Mouse (Mus musculus) intestine, embryonic 16.5 days (tissue): ENCODE measurements around the gene Sik1. TPM values are rescaled to one million over a fixed set of nuclear protein-coding genes. Genes with fewer than 3 reads are reported as not detected.
"Not testable (repeated sequence)": the region's sequence is repeated elsewhere in the genome, so short reads cannot be mapped to it uniquely, and the experiment has no call there.

Source experiments
- ATAC-seq: fragments of 200-750 bp; cut with Nextera tagmentation; 2 replicates; pipeline ENCODE4 v1.8.0; 2017; ENCODE audit warnings: moderate TSS enrichment, moderate library complexity
- H3K27ac ChIP-seq: fragments of 300-500 bp; sonication (generic); 2 replicates; pipeline ENCODE4 v1.5.1; 2014; ENCODE audit warnings: mild to moderate bottlenecking, low read length
- H3K27me3 ChIP-seq: fragments of 300-500 bp; sonication (generic); replicated peaks from 2 replicates; pipeline ENCODE4 v1.6.1; 2014; ENCODE audit warnings: low read length, control low read depth, mixed read lengths; ENCODE audit not compliant: control insufficient read depth, insufficient read depth
- H3K36me3 ChIP-seq: fragments of 300-500 bp; sonication (generic); 2 replicates; pipeline ENCODE4 v1.6.1; 2014; ENCODE audit warnings: low read length, control low read depth; ENCODE audit not compliant: control insufficient read depth, insufficient read depth
- H3K4me1 ChIP-seq: fragments of 300-500 bp; sonication (generic); 2 replicates; pipeline ENCODE4 v1.6.1; 2014; ENCODE audit warnings: low read length, control low read depth, mixed read lengths; ENCODE audit not compliant: control insufficient read depth, insufficient read depth
- H3K4me2 ChIP-seq: fragments of 300-500 bp; sonication (generic); 2 replicates; pipeline ENCODE4 v1.6.1; 2014; ENCODE audit warnings: low read depth, low read length, control low read depth
- H3K4me3 ChIP-seq: fragments of 300-500 bp; sonication (generic); 2 replicates; pipeline ENCODE4 v1.5.1; 2014; ENCODE audit warnings: mild to moderate bottlenecking, low read length
- H3K9ac ChIP-seq: fragments of 300-500 bp; sonication (generic); 2 replicates; pipeline ENCODE4 v1.6.1; 2014; ENCODE audit warnings: low read depth, low read length
- H3K9me3 ChIP-seq: fragments of 300-500 bp; sonication (generic); 2 replicates; pipeline ENCODE4 v1.6.1; 2016; ENCODE audit warnings: low read length, control low read depth; ENCODE audit not compliant: control insufficient read depth
- WGBS: fragments of 180-500 bp; shearing (Covaris S2); extraction: QIAGEN DNeasy Blood & Tissue Kit; methylation state at CpG from one replicate; pipeline ENCODE4 v1.1.7; 2014; 5-methylcytosine and 5-hydroxymethylcytosine counted together
- polyA plus RNA-seq: library from polyadenylated mRNA; unstranded; fragments of >200 nt; fragmentation: Nextera tagmentation; extraction: Ambion mirVana; gene quantifications from 2 replicates; pipeline ENCODE4 v1.2.1, GENCODE M21; 2015

Sik1 gene
- polyA plus RNA-seq, 1 experiment from 2014 or later, result 5.7 TPM

DNA sequence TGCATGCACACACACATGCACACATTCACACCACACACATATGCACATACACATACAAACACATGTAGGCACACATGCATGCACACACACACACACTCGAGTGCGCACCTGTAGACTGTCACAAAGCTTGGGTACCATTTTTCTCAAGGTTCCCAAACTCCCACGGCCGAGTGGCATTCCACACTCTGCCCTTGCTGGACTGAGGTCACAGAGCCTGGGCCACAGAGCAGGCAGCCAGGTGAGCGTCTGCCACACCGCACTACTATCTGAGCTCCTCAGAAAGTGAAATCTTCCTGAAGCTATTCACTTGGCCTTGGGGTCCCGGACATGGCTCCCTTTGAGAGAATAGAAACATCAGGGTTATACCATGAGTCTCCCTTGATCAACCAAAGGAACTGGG lies 40.7 kb upstream of the Sik1 start:
- Histone ChIP-seq H3K36me3 (no peaks in the 10 kb centered on the region), H3K27ac (no peak overlapping the region), H3K4me2 (no peak overlapping the region), H3K4me1 (peaks cover 22% of the 10 kb centered on the region), H3K9me3 (no peaks in the 10 kb centered on the region), H3K27me3 (no peaks in the 10 kb centered on the region), H3K4me3 (no peak overlapping the region), H3K9ac (no peak overlapping the region)
- ATAC-seq, result no peak
- 88% methylated on average over 7 of the region's 7 CpGs for WGBS

DNA sequence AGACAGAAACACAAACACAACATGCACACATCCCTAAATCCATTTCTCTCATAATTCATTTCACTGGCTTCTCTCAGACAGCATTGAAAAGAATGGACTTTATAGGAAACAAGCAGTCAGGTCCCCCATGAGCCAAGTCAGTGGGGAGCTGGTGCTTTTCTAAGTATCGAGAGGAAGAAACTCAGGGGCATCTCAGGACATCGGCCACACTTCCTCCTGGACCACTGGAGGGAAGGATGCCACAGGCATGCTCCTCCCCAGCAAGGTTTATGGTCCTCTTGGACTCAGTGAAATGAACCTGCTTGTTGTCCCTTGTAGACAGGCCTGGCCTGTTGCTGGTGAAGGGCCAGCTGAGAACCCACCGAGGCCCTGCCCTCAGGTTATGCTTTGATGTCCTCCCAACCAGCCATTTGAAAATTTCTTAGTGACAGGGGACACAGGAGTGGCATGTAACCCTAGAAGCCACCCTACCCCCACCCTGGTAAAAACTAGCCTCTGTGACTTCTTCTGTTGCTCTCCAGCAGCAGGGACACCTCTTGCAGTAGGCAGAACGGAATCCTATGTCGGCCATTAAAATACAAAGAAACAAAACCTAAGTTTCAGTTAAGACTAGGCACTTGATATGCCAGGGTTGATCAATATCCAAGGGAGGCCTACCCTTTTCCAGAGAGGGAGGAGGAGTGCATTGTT lies 37.9 kb upstream of the Sik1 start:
- no peak overlapping the region; the same call in 1 of the 2 replicates for H3K27ac ChIP-seq
- ATAC-seq, result no peak
- no peaks in the 10 kb centered on the region for H3K27me3 ChIP-seq
- H3K9me3 ChIP-seq, result no peaks in the 10 kb centered on the region
- no peaks in the 10 kb centered on the region for H3K36me3 ChIP-seq
- no peak overlapping the region for H3K9ac ChIP-seq
- 65% methylated on average over 5 of the region's 5 CpGs for WGBS
- H3K4me3 ChIP-seq, result no peak overlapping the region
- H3K4me2 ChIP-seq, result no peak overlapping the region
- peaks cover 42% of the 10 kb centered on the region for H3K4me1 ChIP-seq

DNA sequence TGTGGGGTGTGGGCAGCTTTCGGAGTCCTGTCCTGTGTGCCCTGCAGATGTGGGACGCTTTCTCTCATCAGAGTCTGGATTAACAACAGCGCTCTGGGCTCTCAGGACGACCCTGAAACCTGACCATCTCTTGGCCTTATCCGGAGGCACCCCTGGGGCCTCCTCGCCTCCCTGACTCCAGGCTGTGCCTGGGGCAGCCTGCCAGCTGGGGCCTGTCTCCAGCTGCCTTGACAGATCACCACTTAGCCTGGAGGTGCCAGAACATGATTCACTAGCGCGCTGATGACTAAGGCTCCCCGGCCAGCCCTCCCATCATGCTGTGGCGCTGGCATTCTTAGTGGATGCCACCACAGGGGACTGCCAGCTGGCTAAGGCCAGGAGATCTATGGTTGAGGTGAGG lies 37.1 kb upstream of the Sik1 start:
- no peaks in the 10 kb centered on the region for H3K27me3 ChIP-seq
- H3K4me3 ChIP-seq, result no peak overlapping the region
- H3K4me2 ChIP-seq, result no peak overlapping the region
- ATAC-seq, result peak; percentile 81
- peak overlapping the region; percentile 85 for H3K27ac ChIP-seq
- no peaks in the 10 kb centered on the region for H3K9me3 ChIP-seq
- H3K9ac ChIP-seq, result no peak overlapping the region
- H3K36me3 ChIP-seq, result no peaks in the 10 kb centered on the region
- H3K4me1 ChIP-seq, result peaks cover 42% of the 10 kb centered on the region
- 24% methylated on average over 10 of the region's 10 CpGs for WGBS

DNA sequence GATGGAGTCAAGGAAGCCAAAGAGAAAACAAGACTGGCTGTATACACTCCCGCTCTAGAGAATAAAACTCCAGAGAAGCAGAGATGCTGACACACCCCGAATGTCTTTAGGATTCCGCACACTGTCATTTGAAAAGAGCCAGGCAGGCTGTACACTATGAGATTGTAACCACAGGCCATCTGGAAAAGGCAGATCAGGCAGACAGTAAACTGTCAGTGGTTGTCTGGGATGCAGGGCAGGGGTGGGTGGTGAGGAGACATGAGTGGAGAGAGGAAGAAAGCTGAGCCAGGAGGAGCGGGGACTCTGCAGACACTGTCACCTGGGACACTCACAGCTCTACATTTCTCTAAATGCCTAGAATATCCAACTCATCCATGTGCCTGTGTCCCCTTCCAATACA lies 36.3 kb upstream of the Sik1 start:
- Histone ChIP-seq H3K9me3 (no peaks in the 10 kb centered on the region), H3K4me3 (no peak overlapping the region), H3K4me2 (no peak overlapping the region), H3K27me3 (no peaks in the 10 kb centered on the region), H3K36me3 (no peaks in the 10 kb centered on the region), H3K9ac (no peak overlapping the region), H3K4me1 (peaks cover 37% of the 10 kb centered on the region), H3K27ac (peak overlapping the region; percentile 85)
- 37% methylated on average over 4 of the region's 4 CpGs for WGBS
- ATAC-seq, result peak; percentile 15; the same call in 1 of the 2 replicates

DNA sequence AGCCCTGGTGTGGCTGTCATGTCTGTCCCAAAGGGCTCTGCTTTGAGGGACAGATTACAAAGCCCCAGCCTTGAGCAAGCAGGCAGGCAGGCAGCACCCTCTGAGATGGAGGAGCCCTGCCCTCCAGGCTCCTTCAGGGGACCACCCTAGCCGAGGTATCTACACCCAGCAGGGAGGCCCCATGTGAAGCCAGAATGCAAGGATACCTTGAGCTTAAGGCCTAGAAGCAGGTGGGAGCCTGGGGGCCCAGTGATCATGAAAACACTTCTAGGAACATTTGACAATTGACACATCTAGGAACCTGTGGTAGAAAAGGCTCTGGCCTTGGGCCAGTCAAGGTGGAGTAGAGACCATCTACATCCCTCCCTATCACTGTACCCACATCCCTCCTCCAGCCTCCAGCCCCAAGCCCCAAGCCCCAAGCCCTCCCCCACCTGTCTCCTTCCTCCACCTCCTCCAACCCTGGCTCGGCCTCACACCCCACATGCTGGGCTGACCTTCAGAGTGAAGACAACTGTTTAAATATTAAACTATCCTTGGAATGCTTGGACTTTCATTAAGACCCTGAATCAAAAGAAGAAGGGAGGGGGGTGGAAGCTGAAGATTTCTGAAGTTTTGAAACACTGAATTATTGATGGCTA lies 34.8 kb upstream of the Sik1 start:
- WGBS, result 17% methylated on average over 2 of the region's 2 CpGs

DNA sequence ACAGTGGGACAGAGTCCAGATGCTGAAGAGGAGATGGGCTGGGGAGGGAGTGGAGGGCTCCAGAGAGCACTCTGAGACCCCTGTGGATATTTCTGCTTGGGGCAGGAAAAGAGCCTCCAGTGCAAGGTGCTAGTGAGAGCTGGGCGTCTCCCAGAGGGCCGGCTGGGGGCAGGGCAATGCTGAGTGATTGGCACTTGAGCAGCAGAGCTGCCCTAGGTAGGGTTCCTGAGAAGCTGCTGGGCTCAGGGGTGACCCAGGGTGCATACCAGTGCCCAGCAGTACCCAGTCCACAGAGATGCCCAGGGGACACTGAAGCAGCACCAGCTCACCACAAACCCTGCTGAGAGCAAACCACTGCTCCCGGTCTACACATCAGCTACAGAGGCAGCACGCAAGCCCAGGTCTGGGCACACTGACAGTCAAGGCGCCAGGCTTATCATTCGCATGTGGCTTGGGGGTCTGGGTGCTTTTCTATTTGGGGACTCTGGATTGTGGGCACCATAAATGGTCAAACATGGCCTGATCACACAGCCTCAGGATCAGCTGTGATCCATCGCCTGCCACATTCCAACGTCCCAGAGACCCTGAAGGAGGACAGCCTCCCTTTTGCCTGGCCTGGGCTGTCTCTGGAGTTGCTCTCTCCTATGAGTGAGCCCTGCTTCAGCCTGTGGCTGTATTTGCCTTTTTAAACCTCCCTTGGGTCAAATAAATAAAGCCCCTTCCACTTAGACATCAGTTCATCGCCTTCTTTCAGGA lies 34.0 kb upstream of the Sik1 start:
- Histone ChIP-seq H3K36me3 (no peaks in the 10 kb centered on the region), H3K9ac (peak overlapping the region; percentile 4; the same call in 1 of the 2 replicates), H3K27ac (peak overlapping the region; percentile 60), H3K4me1 (peaks cover 35% of the 10 kb centered on the region), H3K27me3 (no peaks in the 10 kb centered on the region), H3K9me3 (no peaks in the 10 kb centered on the region), H3K4me2 (no peak overlapping the region), H3K4me3 (no peak overlapping the region)
- 52% methylated on average over 9 of the region's 9 CpGs for WGBS
- ATAC-seq, result peak; percentile 50; the same call in 1 of the 2 replicates

More for the DNA sequence above, 34.8 kb upstream of the Sik1 start:
- Histone ChIP-seq H3K9me3 (no peaks in the 10 kb centered on the region), H3K4me2 (no peak overlapping the region), H3K4me3 (no peak overlapping the region), H3K27me3 (no peaks in the 10 kb centered on the region), H3K27ac (peak overlapping the region; percentile 60), H3K9ac (no peak overlapping the region), H3K36me3 (no peaks in the 10 kb centered on the region), H3K4me1 (peaks cover 35% of the 10 kb centered on the region)
- ATAC-seq, result no peak

DNA sequence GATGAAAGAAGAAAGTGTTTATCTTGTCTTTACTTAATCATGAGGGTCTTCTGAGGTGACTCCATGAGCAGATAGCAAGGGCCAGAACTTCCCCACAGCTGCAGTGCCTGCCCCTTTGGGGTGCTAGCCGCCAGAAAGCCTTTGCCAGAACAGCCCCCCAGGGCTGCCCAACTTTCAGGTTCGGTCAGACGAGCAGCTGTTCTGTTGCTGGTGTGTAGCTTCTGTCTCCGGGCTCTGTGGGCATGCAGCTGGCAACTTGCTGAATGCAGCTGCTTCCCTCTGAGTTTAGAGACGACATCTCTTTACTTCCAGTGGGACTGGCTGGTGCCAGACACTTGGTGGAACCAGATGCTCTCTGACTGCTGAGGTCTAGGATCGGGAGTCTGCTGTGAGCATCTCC lies 32.9 kb upstream of the Sik1 start:
- peaks cover 35% of the 10 kb centered on the region for H3K4me1 ChIP-seq
- no peak overlapping the region for H3K4me2 ChIP-seq
- H3K36me3 ChIP-seq, result no peaks in the 10 kb centered on the region
- H3K4me3 ChIP-seq, result no peak overlapping the region
- WGBS, result 55% methylated on average over 6 of the region's 6 CpGs
- H3K9ac ChIP-seq, result no peak overlapping the region
- ATAC-seq, result no peak
- H3K9me3 ChIP-seq, result no peaks in the 10 kb centered on the region
- H3K27me3 ChIP-seq, result no peaks in the 10 kb centered on the region
- H3K27ac ChIP-seq, result no peak overlapping the region

DNA sequence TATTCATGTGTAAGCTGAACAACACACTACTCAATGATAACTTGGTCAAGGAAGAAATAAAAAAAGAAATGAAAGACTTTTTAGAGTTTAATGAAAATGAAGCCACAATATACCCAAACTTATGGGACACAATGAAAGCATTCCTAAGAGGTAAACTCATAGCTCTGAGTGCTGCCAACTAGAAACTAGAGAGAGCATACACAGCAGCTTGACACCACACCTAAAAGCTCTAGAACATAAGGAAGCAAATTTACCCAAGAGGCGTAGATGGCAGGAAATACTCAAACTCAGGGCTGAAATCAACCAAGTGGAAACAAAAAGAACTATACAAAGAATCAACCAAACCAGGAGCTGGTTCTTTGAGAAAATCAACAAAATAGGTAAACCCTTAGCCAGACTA lies 29.1 kb upstream of the Sik1 start:
- H3K27me3 ChIP-seq, H3K4me2 ChIP-seq, ATAC-seq, H3K9ac ChIP-seq, H3K36me3 ChIP-seq, H3K27ac ChIP-seq, H3K4me3 ChIP-seq, H3K4me1 ChIP-seq, H3K9me3 ChIP-seq: not testable (repeated sequence)
- WGBS, result 86% methylated on average over 1 of the region's 1 CpGs

DNA sequence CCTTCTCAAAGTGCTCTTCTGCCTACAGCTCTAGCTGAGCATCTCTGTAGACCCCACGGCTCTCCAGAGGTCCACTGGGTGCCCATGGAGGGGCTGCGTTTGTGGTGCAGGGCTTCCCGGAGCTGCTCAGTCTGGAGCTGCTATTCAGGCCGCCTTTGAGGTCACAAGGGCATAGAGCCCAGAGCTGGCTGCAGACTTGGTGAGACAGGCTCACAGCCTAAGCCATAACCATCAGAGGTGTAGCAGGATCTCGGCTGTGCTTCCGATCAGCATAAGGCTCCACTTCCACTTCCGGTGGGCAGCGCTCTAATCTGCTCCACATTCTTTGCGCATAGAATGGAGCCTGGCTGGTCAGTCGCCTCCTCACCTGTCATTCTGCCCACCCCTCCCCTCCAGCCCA lies 23.8 kb upstream of the Sik1 start:
- Histone ChIP-seq H3K27me3 (no peaks in the 10 kb centered on the region), H3K27ac (no peak overlapping the region), H3K4me3 (no peak overlapping the region), H3K36me3 (no peaks in the 10 kb centered on the region), H3K9ac (no peak overlapping the region), H3K4me2 (no peak overlapping the region), H3K9me3 (no peaks in the 10 kb centered on the region), H3K4me1 (peaks cover 13% of the 10 kb centered on the region)
- ATAC-seq, result no peak
- WGBS, result 84% methylated on average over 10 of the region's 10 CpGs
